Mouse (Mus musculus): ENCODE measurements at regions not wholly inside any gene's neighbourhood (a gene's known extent, or its start where the extent isn't known, plus 50 kb on each side); places are given as distances from the start of the nearest gene placed in this dataset.
"Not testable (repeated sequence)": the region's sequence is repeated elsewhere in the genome, so short reads cannot be mapped to it uniquely, and the experiment has no call there.

DNA sequence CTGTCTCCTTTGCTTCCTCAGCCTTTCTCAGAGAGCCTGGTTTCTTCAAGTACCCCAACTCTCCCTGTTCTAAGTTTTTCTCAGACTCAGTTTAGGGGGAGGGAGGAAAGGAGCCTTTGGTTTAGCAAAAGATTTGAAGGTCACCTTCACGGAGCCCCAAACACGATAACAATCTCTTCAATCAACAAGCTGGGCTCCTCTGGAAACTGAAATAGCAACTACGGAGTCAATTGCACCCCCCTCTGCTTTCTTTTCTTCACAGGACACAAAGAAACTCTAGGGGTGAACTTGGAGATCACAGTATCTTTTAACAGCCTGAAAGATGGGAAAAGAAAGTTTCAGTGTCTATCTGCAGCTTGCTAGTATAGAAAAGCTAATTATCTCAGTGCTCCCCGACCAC is 151.4 kb upstream of the 1700012A03Rik start:
- DNase-seq (ENCODE audit: low spot score in 2 of 2) = no peak

GRCm38 (mm10) chr6:31897001-31897400 is 153.0 kb upstream of the 1700012A03Rik start:
- DNase-seq (ENCODE audit: low spot score in 2 of 2) = no peak

GRCm38 (mm10) chr6:31895835-31896234 is 154.2 kb upstream of the 1700012A03Rik start:
- no peak for DNase-seq (ENCODE audit: low spot score in 2 of 2)

GRCm38 (mm10) chr6:31886931-31887330 is 163.1 kb upstream of the 1700012A03Rik start:
- DNase-seq (ENCODE audit: low spot score in 2 of 2) = no peak

DNA sequence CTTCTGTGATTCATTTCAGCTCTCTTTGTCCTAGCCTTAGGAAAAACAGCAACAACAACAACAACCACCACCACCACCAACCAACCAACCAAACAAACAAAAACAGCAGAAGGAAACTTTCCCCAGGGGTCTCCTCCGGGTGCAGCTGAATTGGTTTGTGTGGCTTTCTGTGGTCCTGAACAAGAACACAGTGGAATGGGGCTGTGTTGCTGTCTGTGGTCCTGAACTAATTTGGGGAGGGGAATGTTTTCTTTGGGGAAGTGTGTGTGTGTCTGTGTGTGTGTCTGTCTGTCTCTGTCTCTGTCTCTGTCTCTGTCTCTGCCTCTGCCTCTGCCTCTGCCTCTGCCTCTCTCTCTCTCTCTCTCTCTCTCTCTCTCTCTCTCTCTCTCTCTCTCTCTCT is 164.8 kb upstream of the 1700012A03Rik start:
- DNase-seq (ENCODE audit: low spot score in 2 of 2) = not testable (repeated sequence)

DNA sequence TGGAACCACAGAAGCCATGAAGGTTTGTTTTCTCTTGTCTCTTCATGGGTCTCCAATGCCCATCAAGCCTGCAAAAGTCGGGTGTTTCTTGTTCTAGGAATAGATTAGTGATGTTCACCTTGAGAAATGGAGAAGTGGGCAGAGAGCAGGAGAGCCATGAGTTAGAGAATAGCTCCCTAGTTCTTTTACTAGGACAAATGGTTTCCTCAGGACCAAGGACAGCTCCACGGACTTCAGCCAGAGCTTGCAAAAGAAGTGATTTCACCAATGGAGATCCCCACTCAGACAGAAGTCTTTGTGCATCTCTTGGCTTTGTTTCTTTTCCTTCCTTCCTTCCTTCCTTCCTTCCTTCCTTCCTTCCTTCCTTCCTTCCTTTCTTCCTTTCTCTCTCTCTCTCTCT is 166.3 kb upstream of the 1700012A03Rik start:
- peak in 1 of 2 experiments; percentile 4 for DNase-seq (ENCODE audit: low spot score in 2 of 2)

DNA sequence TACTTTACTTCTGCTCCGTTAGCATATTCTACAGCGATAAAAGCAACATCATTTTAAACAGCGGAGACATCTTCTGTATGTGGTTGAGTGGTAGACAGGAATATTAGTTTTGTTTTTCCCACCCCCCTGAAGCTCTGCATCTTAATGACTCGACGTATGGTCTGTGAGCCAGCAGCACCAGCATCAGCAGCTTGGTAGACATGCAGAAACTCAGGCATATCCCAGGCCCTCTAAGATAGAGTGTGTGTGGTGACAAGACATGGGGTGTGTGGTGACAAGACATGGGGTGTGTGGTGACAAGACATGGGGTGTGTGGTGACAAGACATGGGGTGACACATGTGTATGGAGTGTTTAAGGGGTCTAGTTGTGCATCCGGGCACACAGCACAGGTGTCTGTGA is 175.4 kb upstream of the 1700012A03Rik start:
- no peak for DNase-seq (ENCODE audit: low spot score in 2 of 2)

DNA sequence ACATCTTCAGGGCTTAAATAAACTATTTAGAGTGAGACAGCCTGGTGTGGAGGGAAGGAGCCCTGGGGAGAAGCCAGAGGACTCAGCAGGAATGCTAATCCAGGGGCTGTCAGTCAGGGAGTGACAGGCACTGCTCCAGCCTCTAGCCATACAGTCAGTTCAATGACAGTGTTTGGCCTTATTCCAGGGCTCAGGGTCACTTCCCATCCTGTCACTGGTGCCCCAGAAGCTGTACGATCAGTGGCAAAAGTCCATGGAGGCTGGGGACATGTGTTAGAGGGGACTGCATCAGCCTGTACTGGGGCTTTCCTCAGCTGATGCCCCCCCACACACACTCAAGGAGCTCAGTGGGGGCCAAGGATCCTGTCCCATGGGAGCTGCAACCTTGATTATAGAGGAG is 176.1 kb upstream of the 1700012A03Rik start:
- no peak for DNase-seq (ENCODE audit: low spot score in 2 of 2)

- no peak for DNase-seq (ENCODE audit: low spot score in 2 of 2)
Observed at GRCm38 (mm10) chr6:31871766-31872165, 178.3 kb upstream of the 1700012A03Rik start.

GRCm38 (mm10) chr6:31861996-31862395 is 188.1 kb upstream of the 1700012A03Rik start:
- no peak for DNase-seq (ENCODE audit: low spot score in 2 of 2)

DNA sequence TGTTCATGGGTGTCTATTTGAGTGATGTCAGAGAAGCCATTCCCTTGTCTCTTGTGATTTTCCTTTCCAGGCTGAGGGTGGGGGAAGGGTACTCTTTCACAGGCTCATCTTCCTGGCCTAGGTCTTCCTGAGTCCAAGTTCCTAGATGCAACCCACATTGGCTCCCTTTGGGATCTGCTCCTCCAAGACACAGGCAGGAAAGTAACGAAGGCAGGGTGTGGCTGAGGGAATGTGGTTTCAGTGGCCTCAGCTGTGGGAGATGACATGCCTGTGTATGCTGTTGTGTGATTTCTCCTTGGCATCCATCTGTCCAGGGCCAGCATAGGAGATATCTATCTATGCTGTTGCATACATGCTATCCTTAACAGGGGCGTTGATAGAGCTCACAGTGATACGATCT is 190.4 kb upstream of the 1700012A03Rik start:
- DNase-seq (ENCODE audit: low spot score in 2 of 2) = no peak

GRCm38 (mm10) chr6:31854261-31854660 is 195.8 kb upstream of the 1700012A03Rik start:
- peak in 1 of 2 experiments; percentile 16 for DNase-seq (ENCODE audit: low spot score in 2 of 2)

DNA sequence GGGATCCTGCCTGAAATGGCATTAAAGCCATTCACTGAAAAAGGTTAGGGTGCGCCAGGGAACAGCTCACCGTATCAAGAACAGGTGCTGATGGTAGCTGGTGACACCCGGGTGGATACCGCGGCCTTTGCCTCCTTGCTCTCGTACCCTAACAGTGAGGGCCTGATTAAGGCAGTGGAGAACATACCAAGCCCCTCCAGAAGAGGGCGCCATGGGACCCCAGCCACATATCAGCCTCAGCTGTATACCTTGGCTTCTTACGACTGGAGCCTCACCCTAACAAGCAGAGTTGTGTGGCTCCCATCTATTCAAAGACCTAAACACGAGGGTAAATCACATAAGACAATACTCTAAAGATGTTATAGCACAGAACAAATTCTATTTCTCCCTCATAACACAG is 203.7 kb upstream of the 1700012A03Rik start:
- DNase-seq (ENCODE audit: low spot score in 2 of 2) = no peak

DNA sequence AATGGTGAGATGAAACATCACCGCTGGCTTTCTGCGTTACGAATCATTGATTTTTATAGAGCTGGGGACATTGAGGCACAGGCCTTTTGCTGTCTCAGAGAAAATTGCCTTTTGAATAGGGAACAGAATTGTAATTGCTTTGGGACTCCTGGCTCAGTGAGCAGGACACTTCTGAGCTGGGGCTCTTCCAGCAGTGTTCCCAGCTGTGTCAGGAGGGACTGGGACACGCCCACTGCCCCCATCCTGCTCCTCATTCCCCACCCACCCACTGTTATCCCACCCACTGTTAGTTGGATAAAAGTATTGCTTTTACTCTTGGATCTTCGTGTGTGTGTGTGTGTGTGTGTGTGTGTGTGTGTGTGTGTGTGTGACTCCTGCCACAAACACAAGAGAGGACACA is 204.4 kb upstream of the 1700012A03Rik start:
- no peak for DNase-seq (ENCODE audit: low spot score in 2 of 2)

DNA sequence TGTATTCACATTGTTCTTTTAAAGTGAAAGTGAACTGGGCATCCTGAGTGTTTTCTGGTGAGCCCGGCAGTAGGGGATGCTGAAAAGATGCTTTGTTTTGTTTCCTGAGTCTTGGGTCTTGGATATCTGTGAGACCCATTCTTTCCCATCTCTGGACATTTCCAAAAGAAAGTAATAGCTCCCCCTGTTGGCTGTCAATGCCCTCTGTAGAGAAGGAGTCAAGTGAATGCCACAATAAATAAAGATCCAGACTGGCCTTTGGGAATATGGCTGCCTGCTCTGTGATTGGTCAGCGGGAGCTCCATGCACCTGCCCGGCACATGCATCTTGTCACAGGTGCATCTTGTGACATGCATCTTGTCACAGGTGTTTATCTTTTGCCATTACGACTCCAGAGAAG is 209.4 kb upstream of the 1700012A03Rik start:
- DNase-seq (ENCODE audit: low spot score in 2 of 2) = no peak

DNA sequence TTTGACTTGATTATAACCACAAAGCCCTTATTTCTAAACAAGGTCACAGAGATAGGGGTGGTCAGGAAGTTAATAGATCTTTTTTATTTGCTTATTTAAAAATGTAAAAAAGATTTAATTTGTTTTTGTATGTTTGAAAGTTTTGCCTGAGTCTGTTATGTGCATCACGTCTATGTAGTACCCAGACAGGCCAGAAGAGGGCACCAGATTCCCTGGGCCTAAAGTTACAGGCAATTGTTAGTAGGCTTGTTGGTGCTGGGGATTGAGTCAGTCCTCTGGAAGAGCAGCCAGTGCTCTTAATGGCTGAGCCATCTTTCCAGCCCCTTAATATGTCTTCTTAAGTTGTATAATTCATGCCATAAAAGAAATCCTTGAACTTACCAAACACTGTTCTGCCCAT is 211.5 kb upstream of the 1700012A03Rik start:
- DNase-seq (ENCODE audit: low spot score in 2 of 2) = no peak

- no peak for DNase-seq (ENCODE audit: low spot score in 2 of 2)
Observed at GRCm38 (mm10) chr6:31835795-31836194, 214.3 kb upstream of the 1700012A03Rik start.

- DNase-seq (ENCODE audit: low spot score in 2 of 2) = no peak
Observed at GRCm38 (mm10) chr6:31834503-31834902, 215.5 kb upstream of the 1700012A03Rik start.

DNA sequence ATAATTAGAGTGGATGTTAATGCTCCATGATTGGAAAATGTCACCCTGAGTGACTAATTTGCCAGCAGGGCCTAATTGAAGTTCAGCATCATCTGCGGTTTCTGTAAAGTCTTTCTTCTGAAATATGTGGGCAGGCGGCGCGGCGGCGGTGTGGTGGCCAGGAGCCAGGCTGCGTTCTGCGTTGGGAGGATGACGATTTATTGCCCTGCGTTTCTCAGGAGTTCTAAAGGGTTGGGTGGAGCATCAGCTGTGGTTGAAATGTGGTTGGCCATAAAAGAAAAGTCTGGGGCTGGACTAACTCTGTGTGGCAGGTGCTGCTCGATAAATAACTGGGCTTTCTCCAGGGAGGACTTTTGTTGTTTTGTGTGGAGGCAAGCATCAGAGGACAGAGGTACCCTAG is 219.4 kb upstream of the 1700012A03Rik start:
- DNase-seq (ENCODE audit: low spot score in 2 of 2) = no peak

- DNase-seq (ENCODE audit: low spot score in 2 of 2) = no peak
Observed at GRCm38 (mm10) chr6:31823616-31824015, 226.4 kb upstream of the 1700012A03Rik start.

DNA sequence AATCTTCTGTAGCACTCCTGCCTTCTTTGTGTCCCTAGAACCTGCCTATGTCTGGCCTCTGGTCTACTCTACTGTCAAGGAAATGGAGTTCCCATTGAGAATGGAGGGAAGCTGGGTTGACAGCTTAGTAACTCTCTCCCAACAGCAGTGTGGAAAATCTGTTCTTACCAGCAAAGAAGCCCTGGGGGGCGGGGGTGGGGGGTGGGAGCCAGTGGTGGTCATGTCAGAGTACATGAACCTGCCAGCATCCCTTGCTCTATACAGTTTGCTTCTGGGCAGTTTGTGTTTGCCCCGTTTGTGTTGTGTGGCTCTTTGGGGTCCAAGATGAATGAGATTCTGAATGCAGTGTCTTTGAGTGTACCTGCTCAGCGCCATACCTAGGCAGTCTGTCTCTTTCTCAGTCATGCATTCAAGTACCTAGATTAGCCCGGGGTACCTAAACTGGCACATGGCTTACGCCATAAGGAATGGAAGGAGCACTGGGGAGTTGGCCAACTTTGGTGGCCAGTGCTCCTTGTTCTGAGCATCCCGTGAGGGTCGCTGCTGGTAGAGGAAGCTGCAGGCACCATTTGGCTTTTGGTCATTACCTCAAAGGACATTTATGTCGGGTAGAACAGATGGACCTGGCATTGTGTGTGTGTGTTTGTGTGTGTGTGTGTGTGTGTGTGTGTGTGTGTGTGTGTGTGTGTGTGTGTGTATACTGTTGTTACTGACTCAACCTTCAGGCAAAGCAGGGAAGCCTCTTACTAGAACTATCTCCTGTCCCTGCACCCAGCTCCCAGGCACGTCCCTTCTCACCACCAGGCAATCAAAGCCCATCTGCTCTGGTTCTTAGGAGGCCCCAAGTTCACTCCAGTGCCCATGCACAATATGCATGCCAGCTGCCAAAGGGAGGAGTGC is 227.6 kb upstream of the 1700012A03Rik start:
- DNase-seq (ENCODE audit: low spot score in 2 of 2) = no peak

GRCm38 (mm10) chr6:31821621-31822020 is 228.4 kb upstream of the 1700012A03Rik start:
- DNase-seq (ENCODE audit: low spot score in 2 of 2) = no peak

- no peak for DNase-seq (ENCODE audit: low spot score in 2 of 2)
Observed at GRCm38 (mm10) chr6:31817640-31818039, 232.4 kb upstream of the 1700012A03Rik start.

DNA sequence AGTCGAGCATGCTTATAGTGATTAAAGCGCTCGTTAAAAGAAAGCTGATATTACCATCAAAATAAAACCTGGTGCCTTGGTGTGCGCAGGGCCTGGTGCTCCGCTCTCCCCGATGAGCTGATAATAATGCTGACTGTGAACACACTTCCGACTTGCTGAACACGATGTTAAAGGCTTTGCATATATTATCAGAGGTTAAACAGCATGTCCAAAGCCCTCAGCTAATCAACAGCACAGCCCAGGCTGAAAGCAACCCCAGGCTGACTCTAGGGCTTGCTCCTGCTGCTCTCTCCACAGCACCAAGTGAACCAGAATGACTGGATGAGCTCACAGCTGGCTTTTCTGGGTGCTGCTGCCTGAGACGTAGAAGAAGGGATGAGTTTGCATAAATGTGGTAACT is 238.2 kb upstream of the 1700012A03Rik start:
- DNase-seq (ENCODE audit: low spot score in 2 of 2) = no peak

Data from heart, adult 9 months (tissue).